ENCODE assay signal across 15 mouse cellular contexts in genomic region chr1:69996874-69997273, GRCm38 (mm10).
DNase-seq lines count a peak whose midpoint lies in the region; ATAC-seq and TF ChIP-seq lines count a peak whose summit lies in the region.
"Had no signal": no experiment of that assay in that cellular context is flagged by ENCODE, and none has a peak within 500 bp of the region (broad histone marks: within the 10 kb centered on the region; RNA-seq: fewer than 3 reads in every experiment).

No protein-coding gene starts in this region.

- no peak overlapping the region for H3K27ac ChIP-seq in left cerebral cortex, adult 2 months
- H3K27ac ChIP-seq: embryonic facial prominence, embryonic 15.5 days; kidney, embryonic 15.5 days; neural tube, embryonic 12.5 days had no signal

- peak; percentile 38 for TF ChIP-seq CTCF in left cerebral cortex, adult 2 months (IDR thresholded peaks at IDR 0.05)

- ATAC-seq in frontal cortex, adult (ENCODE audit: low TSS enrichment), result peak; percentile 52; the same call in 1 of the 2 replicates

- intact Hi-C loops in left cerebral cortex, adult 2 months (cut with DNase I), result no loop called here
- intact Hi-C loops in gastrocnemius, postnatal 14 days (cut with DNase I; ENCODE audit: low total_unique reads), result no loop called here

- H3K4me3 ChIP-seq in left cerebral cortex, adult 2 months, result no peak overlapping the region
- H3K4me3 ChIP-seq: embryonic facial prominence, embryonic 15.5 days; kidney, embryonic 15.5 days; neural tube, embryonic 12.5 days had no signal

- DNase-seq in frontal cortex, postnatal 14 days (ENCODE audit: low spot score in 2 of 2), result no peak
- no peak for DNase-seq in left cerebral cortex, adult 2 months (ENCODE audit: extremely low spot score in 1 of 2, low spot score in 2 of 2)
- DNase-seq in left cerebral cortex, adult 8-10 months (ENCODE audit: low spot score in 2 of 2), result no peak
- DNase-seq in 3T3-L1 (ENCODE audit: low read depth, low spot score), result peak; percentile 5
- DNase-seq in Muller cell, postnatal 12 days (ENCODE audit: inconsistent ontology term), result peak; percentile 4
- DNase-seq in gastrocnemius, postnatal 10 days, result no peak
- DNase-seq in gastrocnemius, postnatal 14 days, result no peak
- DNase-seq: adrenal gland, postnatal 25 days; gastrocnemius, postnatal 36 days; left cerebral cortex, postnatal 4 days; liver had no signal

Comparison
In these comparisons a context has a peak if more than half of its experiments do, and no peak if none do; other contexts are left out.
1. DNase-seq: peak in 3T3-L1 (single experiment) and Muller cell, postnatal 12 days (single experiment); none in frontal cortex, postnatal 14 days (0 of 2), left cerebral cortex, adult 2 months (0 of 2), left cerebral cortex, adult 8-10 months (0 of 2), gastrocnemius, postnatal 10 days (single experiment) and gastrocnemius, postnatal 14 days (single experiment).